Mouse (Mus musculus) layer of hippocampus, postnatal 25 days (tissue): Measurements from ENCODE around the gene Poc1b. TPM values are rescaled to one million over a fixed set of nuclear protein-coding genes. Genes with fewer than 3 reads are reported as not detected.

Experiments used
- DNase-seq, 2 experiments: peaks; one replicate each; pipeline ENCODE4 v3.0.0; 2022; ENCODE audit warnings: mixed read lengths in 2 of 2, low spot score in 1 of 2; ENCODE audit errors: extremely low spot score in 1 of 2
- total RNA-seq, 2 experiments: library from RNA; stranded (reverse); gene quantifications; 2 replicates each; pipeline ENCODE4 v1.2.3; 2021

Poc1b gene
- total RNA-seq, 2 experiments from 2014 or later, result 6.5 to 8.2 TPM

DNA sequence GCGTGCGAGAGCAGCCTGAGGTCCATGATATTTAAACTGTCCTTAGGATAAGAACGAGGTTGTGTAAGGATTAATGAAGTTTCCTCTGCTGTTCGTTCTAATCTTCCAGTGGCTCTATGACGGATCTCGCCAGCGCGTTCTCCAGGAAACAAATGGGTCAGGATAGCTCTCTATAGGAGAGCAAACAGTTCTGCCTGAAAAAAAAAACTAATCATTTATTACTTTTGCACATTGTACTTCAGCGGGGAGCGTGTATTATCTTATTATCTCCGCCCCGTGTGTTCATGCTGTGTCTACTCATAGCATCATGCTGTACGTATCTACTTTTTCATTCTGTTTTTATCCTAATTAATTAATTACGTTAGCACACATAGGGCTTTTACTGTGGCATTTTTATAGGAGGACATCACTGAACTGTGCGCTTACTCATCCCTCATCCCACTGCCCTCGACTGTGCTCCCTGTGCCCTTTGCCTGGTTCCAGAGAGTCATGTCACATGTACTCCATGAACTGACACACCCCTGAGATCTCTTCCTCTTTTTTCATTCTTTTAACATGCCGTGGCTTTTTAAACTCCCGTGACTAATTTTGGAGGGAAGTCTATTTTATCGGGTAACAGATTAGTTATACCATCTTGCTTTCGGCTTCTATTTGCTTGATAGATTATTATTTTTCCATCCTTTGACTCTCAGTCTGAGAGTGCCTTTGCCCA lies 140.1 kb downstream of the Poc1b start:
- no peak for DNase-seq

Other genes starting within 250 kb of the Poc1b start
- 1,000 to 10,000 TPM in 1 of 2 experiments, 100 to 1,000 TPM in 1; 951 to 1,124 TPM for gene Atp2b1, start 192.6 kb upstream of the Poc1b start, total RNA-seq
- 1 to 10 TPM; 4.0 to 4.6 TPM for gene Galnt4, start 1.1 kb downstream of the Poc1b start, total RNA-seq
- gene Phxr2, start 19.3 kb downstream of the Poc1b start, total RNA-seq, result not detected
- 10 to 100 TPM; 74.9 to 93.5 TPM for gene Dusp6, start 156.2 kb downstream of the Poc1b start, total RNA-seq